Mouse (Mus musculus) limb, embryonic 14.5 days (tissue): ENCODE data around the gene Antxr1. TPM values are rescaled to one million over a fixed set of nuclear protein-coding genes. Genes with fewer than 3 reads are reported as not detected.

Experiments
- ATAC-seq: fragments of 200-750 bp; cut with Nextera tagmentation; 2 replicates; pipeline ENCODE4 v1.8.0; 2017; ENCODE audit warnings: low read depth, moderate number of reproducible peaks, moderate TSS enrichment; ENCODE audit not compliant: low FRiP score
- DNase-seq: peaks from one replicate; pipeline ENCODE4 v3.0.0-alpha.2; 2015; ENCODE audit warnings: low spot score
- H3K27ac ChIP-seq: fragments of 300-500 bp; sonication (generic); replicated peaks from 2 replicates; pipeline ENCODE4 v1.5.1; 2014; ENCODE audit warnings: low read depth, mild to moderate bottlenecking, low read length, moderate library complexity, mixed read lengths
- H3K27me3 ChIP-seq: fragments of 300-500 bp; sonication (generic); 2 replicates; pipeline ENCODE4 v1.6.1; 2014; ENCODE audit warnings: low read length, mixed read lengths; ENCODE audit not compliant: control insufficient read depth, insufficient read depth
- H3K36me3 ChIP-seq: fragments of 300-500 bp; sonication (generic); 2 replicates; pipeline ENCODE4 v1.6.1; 2014; ENCODE audit warnings: mild to moderate bottlenecking, low read length, moderate library complexity, mixed read lengths; ENCODE audit not compliant: control insufficient read depth, insufficient read depth
- H3K4me1 ChIP-seq: fragments of 300-500 bp; sonication (generic); 2 replicates; pipeline ENCODE4 v1.6.1; 2014; ENCODE audit warnings: antibody characterized with exemption, low read length, mixed read lengths; ENCODE audit not compliant: control insufficient read depth, insufficient read depth
- H3K4me2 ChIP-seq: fragments of 300-500 bp; sonication (generic); replicated peaks from 2 replicates; pipeline ENCODE4 v1.6.1; 2014; ENCODE audit warnings: low read depth, mild to moderate bottlenecking, low read length, moderate library complexity; ENCODE audit not compliant: severe bottlenecking
- H3K4me3 ChIP-seq: fragments of 300-500 bp; sonication (generic); replicated peaks from 2 replicates; pipeline ENCODE4 v1.5.1; 2014; ENCODE audit warnings: low read length
- H3K9ac ChIP-seq: fragments of 300-500 bp; sonication (generic); 2 replicates; pipeline ENCODE4 v1.6.1; 2014; ENCODE audit warnings: mild to moderate bottlenecking, low read depth, low read length, moderate library complexity; ENCODE audit not compliant: severe bottlenecking
- H3K9me3 ChIP-seq: fragments of 300-500 bp; sonication (generic); 2 replicates; pipeline ENCODE4 v1.6.1; 2016; ENCODE audit warnings: low read length; ENCODE audit not compliant: control insufficient read depth
- POLR2A ChIP-seq: fragments of 200-500 bp; IDR thresholded peaks from 2 replicates; pipeline ENCODE4 v1.8.0; 2012; ENCODE audit warnings: inconsistent platforms, mild to moderate bottlenecking, moderate library complexity, borderline replicate concordance; ENCODE audit not compliant: insufficient read depth, insufficient read length; ENCODE audit errors: extremely low read depth
- WGBS: fragments of 180-500 bp; shearing (Covaris S2); extraction: QIAGEN DNeasy Blood & Tissue Kit; methylation state at CpG from one replicate; pipeline ENCODE4 v1.1.7; 2014; 5-methylcytosine and 5-hydroxymethylcytosine counted together
- polyA plus RNA-seq, 2 experiments: library from polyadenylated mRNA; depleted of rRNA in 1 of 2; stranded (reverse) in 1 of 2; unstranded in 1 of 2; fragments of >200 nt; fragmentation: Nextera tagmentation in 1 of 2; extraction: Ambion mirVana in 1 of 2; gene quantifications; 2 replicates each; pipeline versions ENCODE4 v1.2.1 to v1.2.3; 2012 to 2014

Gene Antxr1
- polyA plus RNA-seq, 2 experiments = 33.8 to 75.7 TPM

GRCm38 (mm10) chr6:87281771-87282170 lies 53.9 kb downstream of the Antxr1 start:
- DNase-seq (no peak), ATAC-seq (no peak)
- Histone ChIP-seq H3K4me1 (peaks cover 28% of the 10 kb centered on the region), H3K9me3 (no peaks in the 10 kb centered on the region), H3K4me2 (no peak overlapping the region), H3K4me3 (no peak overlapping the region), H3K9ac (no peak overlapping the region), H3K27ac (no peak overlapping the region), H3K36me3 (peaks cover 75% of the 10 kb centered on the region), H3K27me3 (no peaks in the 10 kb centered on the region)
- TF ChIP-seq POLR2A = no peak
- WGBS = 78% methylated on average over 4 of the region's 4 CpGs

- no peak overlapping the region for H3K4me2 ChIP-seq
- WGBS = 62% methylated on average over 5 of the region's 5 CpGs
- H3K4me1 ChIP-seq = peaks cover 29% of the 10 kb centered on the region
- H3K4me3 ChIP-seq = no peak overlapping the region
- ATAC-seq (no peak), DNase-seq (no peak)
- no peak overlapping the region for H3K27ac ChIP-seq
- peaks cover 5% of the 10 kb centered on the region for H3K9me3 ChIP-seq
- no peak for TF ChIP-seq POLR2A
- no peak overlapping the region for H3K9ac ChIP-seq
- H3K36me3 ChIP-seq = peaks cover 74% of the 10 kb centered on the region
- H3K27me3 ChIP-seq = no peaks in the 10 kb centered on the region
Measured at GRCm38 (mm10) chr6:87278151-87278550, 57.5 kb downstream of the Antxr1 start.

GRCm38 (mm10) chr6:87277527-87277926 lies 58.1 kb downstream of the Antxr1 start:
- Histone ChIP-seq H3K36me3 (peaks cover 68% of the 10 kb centered on the region), H3K4me2 (no peak overlapping the region), H3K27me3 (no peaks in the 10 kb centered on the region), H3K27ac (no peak overlapping the region), H3K9ac (no peak overlapping the region), H3K4me3 (no peak overlapping the region), H3K9me3 (peaks cover 5% of the 10 kb centered on the region), H3K4me1 (peaks cover 28% of the 10 kb centered on the region)
- ATAC-seq = no peak
- 32% methylated on average over 3 of the region's 3 CpGs for WGBS
- peak; percentile 65 for DNase-seq
- no peak for TF ChIP-seq POLR2A

- TF ChIP-seq POLR2A = no peak
- Histone ChIP-seq H3K9me3 (peaks cover 5% of the 10 kb centered on the region), H3K36me3 (peaks cover 64% of the 10 kb centered on the region), H3K4me2 (no peak overlapping the region), H3K9ac (no peak overlapping the region), H3K27ac (no peak overlapping the region), H3K27me3 (no peaks in the 10 kb centered on the region), H3K4me1 (peaks cover 30% of the 10 kb centered on the region), H3K4me3 (no peak overlapping the region)
- ATAC-seq (no peak), DNase-seq (no peak)
- WGBS = 79% methylated on average over 7 of the region's 7 CpGs
Measured at GRCm38 (mm10) chr6:87276941-87277340, 58.7 kb downstream of the Antxr1 start.

- DNase-seq (no peak), ATAC-seq (no peak)
- Histone ChIP-seq H3K4me1 (peaks cover 42% of the 10 kb centered on the region), H3K4me2 (no peak overlapping the region), H3K27me3 (no peaks in the 10 kb centered on the region), H3K4me3 (no peak overlapping the region), H3K9me3 (peaks cover 5% of the 10 kb centered on the region), H3K36me3 (peaks cover 46% of the 10 kb centered on the region), H3K27ac (no peak overlapping the region), H3K9ac (no peak overlapping the region)
- no peak for TF ChIP-seq POLR2A
- 93% methylated on average over 5 of the region's 5 CpGs for WGBS
Measured at GRCm38 (mm10) chr6:87274779-87275178, 60.8 kb downstream of the Antxr1 start.

- Histone ChIP-seq H3K27me3 (no peaks in the 10 kb centered on the region), H3K9me3 (peaks cover 5% of the 10 kb centered on the region)
Measured at GRCm38 (mm10) chr6:87273791-87274190, 61.8 kb downstream of the Antxr1 start.

More at GRCm38 (mm10) chr6:87273791-87274190, 61.8 kb downstream of the Antxr1 start:
- peaks cover 41% of the 10 kb centered on the region for H3K36me3 ChIP-seq
- ATAC-seq (no peak), DNase-seq (no peak)
- H3K4me3 ChIP-seq = no peak overlapping the region
- no peak overlapping the region for H3K27ac ChIP-seq
- 52% methylated on average over 3 of the region's 3 CpGs for WGBS
- H3K4me2 ChIP-seq = no peak overlapping the region
- H3K4me1 ChIP-seq = peaks cover 42% of the 10 kb centered on the region
- no peak for TF ChIP-seq POLR2A
- H3K9ac ChIP-seq = no peak overlapping the region
